Mouse (Mus musculus): ENCODE measurements around the gene AB124611. TPM values are rescaled to one million over a fixed set of nuclear protein-coding genes. Genes with fewer than 3 reads are reported as not detected.
A peak's percentile ranks its signal among the peaks of the same experiment; 100 is the strongest.
"Not testable (repeated sequence)": the region's sequence is repeated elsewhere in the genome, so short reads cannot be mapped to it uniquely, and the experiment has no call there.

Gene AB124611
- polyA plus RNA-seq, 1 experiment from 2014 or later, result 2.3 TPM

- no peaks in the 10 kb centered on the region for H3K27me3 ChIP-seq
- no peak overlapping the region for H3K27ac ChIP-seq
- no peak overlapping the region for H3K4me3 ChIP-seq
- no peak overlapping the region for H3K9ac ChIP-seq
- no peaks in the 10 kb centered on the region for H3K4me1 ChIP-seq (replicated peaks)
- no peaks in the 10 kb centered on the region for H3K9me3 ChIP-seq (replicated peaks)
- H3K36me3 ChIP-seq, result peaks cover 69% of the 10 kb centered on the region
- no peak overlapping the region for H3K4me2 ChIP-seq
- no peak for ATAC-seq (replicated peaks; ENCODE audit: insufficient number of reproducible peaks, insufficient read depth, low FRiP score, low read depth)
- 88% methylated on average over 8 of the region's 8 CpGs for WGBS
Observed at GRCm38 (mm10) chr9:21503352-21503751, 22.6 kb upstream of the AB124611 start.

DNA sequence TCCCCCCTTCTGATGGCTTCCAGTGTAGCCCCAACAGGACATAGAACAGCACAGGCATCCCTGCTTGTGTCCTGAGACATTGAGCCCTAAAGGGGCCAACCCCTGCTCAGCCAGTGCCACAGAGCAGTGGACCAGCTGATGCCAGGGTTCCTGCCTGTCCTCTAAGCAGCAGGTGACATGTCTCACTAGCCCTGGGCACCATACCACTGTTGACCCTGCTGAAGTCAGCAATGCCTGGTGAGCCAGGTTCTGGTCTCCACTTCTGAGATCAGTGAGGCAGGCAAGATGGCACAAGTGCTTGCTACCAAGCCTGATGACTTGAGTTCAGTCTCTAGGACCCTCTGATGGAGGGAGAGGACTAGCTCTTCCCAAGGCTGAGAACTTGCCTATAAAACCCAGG, 20.2 kb upstream of the AB124611 start:
- Histone ChIP-seq H3K36me3 (peaks cover 60% of the 10 kb centered on the region), H3K9me3 (replicated peaks) (no peaks in the 10 kb centered on the region)

DNA sequence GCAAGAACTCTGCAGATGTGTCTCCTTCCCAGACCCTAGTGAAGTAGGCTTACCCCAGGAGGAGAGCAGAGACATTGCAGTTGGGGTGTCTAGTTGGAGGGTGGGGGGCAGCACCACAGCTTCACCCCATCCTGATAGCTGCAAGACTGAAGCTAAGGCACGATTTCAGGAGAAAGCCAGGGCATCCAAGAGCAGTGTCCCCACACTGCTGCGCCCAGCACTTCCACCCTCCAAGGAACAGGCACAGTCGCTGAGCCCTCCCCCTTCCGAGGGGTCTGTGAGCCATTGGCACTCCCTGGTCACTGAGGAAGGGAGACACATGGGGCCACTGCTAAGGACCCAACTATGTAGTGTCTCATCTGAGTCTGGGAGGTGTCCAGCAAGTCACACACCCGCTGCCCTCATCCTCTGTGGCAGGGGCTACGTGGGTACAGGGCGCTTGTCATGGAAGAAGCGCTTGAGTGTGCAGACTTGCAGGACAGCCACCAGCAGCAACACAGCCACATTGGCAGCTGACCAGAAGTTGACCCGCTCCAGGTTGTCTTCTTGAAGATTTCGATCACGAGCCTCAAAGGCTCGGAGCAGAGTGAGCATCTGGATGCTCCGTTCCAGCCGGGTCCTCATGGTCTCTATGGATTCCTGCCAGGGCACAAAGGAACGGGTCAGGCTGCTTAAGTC, 18.1 kb upstream of the AB124611 start:
- WGBS, result 90% methylated on average over 15 of the region's 15 CpGs
- no peaks in the 10 kb centered on the region for H3K9me3 ChIP-seq (replicated peaks)
- H3K27me3 ChIP-seq, result no peaks in the 10 kb centered on the region
- no peak overlapping the region for H3K9ac ChIP-seq
- peaks cover 14% of the 10 kb centered on the region for H3K4me1 ChIP-seq (replicated peaks)
- peaks cover 53% of the 10 kb centered on the region for H3K36me3 ChIP-seq
- no peak overlapping the region for H3K4me2 ChIP-seq
- no peak overlapping the region for H3K4me3 ChIP-seq
- ATAC-seq (replicated peaks; ENCODE audit: insufficient number of reproducible peaks, insufficient read depth, low FRiP score, low read depth), result no peak
- no peak overlapping the region for H3K27ac ChIP-seq

More for the DNA sequence above, 20.2 kb upstream of the AB124611 start:
- H3K9ac ChIP-seq, result no peak overlapping the region
- no peak for ATAC-seq (replicated peaks; ENCODE audit: insufficient number of reproducible peaks, insufficient read depth, low FRiP score, low read depth)
- peaks cover 9% of the 10 kb centered on the region for H3K4me1 ChIP-seq (replicated peaks)
- H3K27me3 ChIP-seq, result no peaks in the 10 kb centered on the region
- H3K4me2 ChIP-seq, result no peak overlapping the region
- no peak overlapping the region for H3K4me3 ChIP-seq
- no peak overlapping the region for H3K27ac ChIP-seq

DNA sequence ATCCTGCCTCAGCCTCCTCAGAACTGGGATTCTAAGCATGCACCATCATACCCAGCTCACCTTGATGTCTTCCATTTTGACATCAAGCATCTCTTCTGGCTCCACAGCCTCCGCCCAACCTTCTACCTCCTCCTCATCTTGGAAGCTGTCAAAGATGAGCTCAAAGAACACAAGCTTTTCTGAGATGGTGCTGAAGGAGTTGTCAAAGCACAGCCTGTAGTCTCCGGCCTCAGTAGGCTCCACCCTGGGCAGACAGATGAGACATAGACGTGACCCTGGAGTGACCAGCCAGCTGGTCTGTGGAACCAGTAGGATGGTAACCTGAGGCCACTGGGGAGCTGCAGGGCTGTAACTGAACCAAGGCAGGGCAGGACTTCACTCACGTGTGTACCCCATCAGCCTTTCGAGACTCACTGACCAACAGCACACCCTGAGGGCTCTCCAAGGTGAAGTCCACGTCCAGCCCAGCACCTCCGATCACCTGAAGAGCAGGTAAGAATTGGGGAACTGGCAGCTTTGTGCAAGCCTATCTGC, 17.0 kb upstream of the AB124611 start:
- peak overlapping the region; percentile 84 for H3K4me3 ChIP-seq
- peaks cover 14% of the 10 kb centered on the region for H3K4me1 ChIP-seq (replicated peaks)
- WGBS, result 70% methylated on average over 7 of the region's 7 CpGs
- ATAC-seq (replicated peaks; ENCODE audit: insufficient number of reproducible peaks, insufficient read depth, low FRiP score, low read depth), result no peak
- H3K9ac ChIP-seq, result peak overlapping the region; percentile 84
- 0 out of 2 replicates have a peak overlapping the region, but pooled peaks have one; percentile 96 for H3K27ac ChIP-seq
- H3K4me2 ChIP-seq, result peak overlapping the region; percentile 71
- peaks cover 45% of the 10 kb centered on the region for H3K36me3 ChIP-seq
- no peaks in the 10 kb centered on the region for H3K9me3 ChIP-seq (replicated peaks)
- H3K27me3 ChIP-seq, result no peaks in the 10 kb centered on the region

- Histone ChIP-seq H3K9ac (peak within 1 kb of the TSS; percentile 84), H3K4me1 (replicated peaks) (peaks cover 14% of the 10 kb centered on the region), H3K27ac (peak within 1 kb of the TSS; percentile 96), H3K36me3 (peaks cover 36% of the 10 kb centered on the region), H3K9me3 (replicated peaks) (no peaks in the 10 kb centered on the region), H3K27me3 (no peaks in the 10 kb centered on the region), H3K4me3 (peak within 1 kb of the TSS; percentile 84), H3K4me2 (peak within 1 kb of the TSS; percentile 71)
- 0% methylated on average over 44 of the region's 44 CpGs for WGBS
- peak; percentile 95 for ATAC-seq (replicated peaks; ENCODE audit: insufficient number of reproducible peaks, insufficient read depth, low FRiP score, low read depth)
Observed at GRCm38 (mm10) chr9:21509772-21510688, 15.9 kb upstream of the AB124611 start, which contains the start of gene Tmed1. Tmed1 (minus strand) TSS chr9:21510252.

DNA sequence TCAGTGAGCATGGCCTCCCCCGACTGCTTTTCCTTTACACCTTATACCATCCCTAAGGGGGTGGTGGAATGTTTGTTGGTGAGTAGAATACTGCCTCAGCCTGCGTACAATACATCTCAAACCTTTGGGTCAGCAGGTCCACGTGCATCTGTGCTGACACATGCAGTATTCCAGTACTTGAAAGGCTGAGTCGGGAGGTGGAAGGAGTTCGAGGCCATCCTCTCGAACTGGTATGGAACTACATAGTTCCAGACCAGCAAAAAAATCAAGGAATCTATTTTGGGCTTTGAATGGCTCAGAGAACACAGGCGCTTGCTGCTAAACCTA, 15.3 kb upstream of the AB124611 start:
- WGBS, result 5% methylated on average over 7 of the region's 7 CpGs
- Histone ChIP-seq H3K27me3 (no peaks in the 10 kb centered on the region), H3K9ac (peak overlapping the region; percentile 23; the same call in 1 of the 2 replicates), H3K9me3 (replicated peaks) (no peaks in the 10 kb centered on the region), H3K4me2 (peak overlapping the region; percentile 71), H3K4me1 (replicated peaks) (peaks cover 14% of the 10 kb centered on the region), H3K27ac (peak overlapping the region; percentile 96), H3K4me3 (peak overlapping the region; percentile 84), H3K36me3 (peaks cover 30% of the 10 kb centered on the region)
- ATAC-seq (replicated peaks; ENCODE audit: insufficient number of reproducible peaks, insufficient read depth, low FRiP score, low read depth), result peak; percentile 9; the same call in 1 of the 2 replicates

DNA sequence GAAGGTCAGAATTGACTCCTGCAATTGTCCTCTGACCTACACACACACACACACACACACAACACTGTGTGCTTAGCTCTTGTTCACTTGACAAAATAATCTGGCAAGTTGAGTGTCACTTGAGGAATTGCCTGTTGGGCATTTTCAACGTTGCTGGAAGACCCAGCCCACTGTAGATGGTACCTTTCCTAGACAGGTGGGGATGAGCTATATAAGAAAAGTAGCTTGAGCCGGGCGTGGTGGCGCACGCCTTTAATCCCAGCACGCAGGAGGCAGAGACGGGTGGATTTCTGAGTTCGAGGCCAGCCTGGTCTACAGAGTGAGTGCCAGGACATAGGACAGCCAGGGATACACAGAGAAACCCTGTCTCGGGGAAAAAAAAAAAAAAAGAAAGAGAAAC, 14.9 kb upstream of the AB124611 start:
- H3K27ac ChIP-seq, result peak overlapping the region; percentile 96
- H3K4me2 ChIP-seq, result peak overlapping the region; percentile 71
- H3K4me1 ChIP-seq (replicated peaks), result peaks cover 14% of the 10 kb centered on the region
- peak overlapping the region; percentile 84 for H3K4me3 ChIP-seq
- no peaks in the 10 kb centered on the region for H3K9me3 ChIP-seq (replicated peaks)
- 79% methylated on average over 9 of the region's 9 CpGs for WGBS
- H3K27me3 ChIP-seq, result no peaks in the 10 kb centered on the region
- no peak overlapping the region; the same call in 1 of the 2 replicates for H3K9ac ChIP-seq
- peaks cover 26% of the 10 kb centered on the region for H3K36me3 ChIP-seq
- no peak for ATAC-seq (replicated peaks; ENCODE audit: insufficient number of reproducible peaks, insufficient read depth, low FRiP score, low read depth)

DNA sequence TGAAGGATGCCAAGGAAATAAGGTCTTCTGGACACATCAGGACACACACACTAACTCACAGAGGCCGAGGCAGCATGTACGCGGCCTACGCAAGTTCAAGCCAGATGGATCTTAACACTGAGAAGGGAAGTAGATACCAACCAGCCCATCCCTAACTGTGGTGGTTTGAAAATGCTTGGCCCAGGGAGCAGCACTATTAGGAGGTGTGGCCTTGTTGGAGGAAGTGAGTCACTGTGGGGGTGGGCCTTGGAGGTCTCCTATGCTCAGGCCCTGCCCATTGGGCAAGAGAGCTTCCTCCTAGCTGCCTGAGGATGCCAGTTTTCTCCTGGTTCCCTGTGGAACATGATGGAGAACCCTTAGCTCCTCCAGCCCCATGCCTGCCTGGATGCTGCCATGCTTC, 12.5 kb upstream of the AB124611 start:
- WGBS, result 96% methylated on average over 4 of the region's 4 CpGs
- no peaks in the 10 kb centered on the region for H3K9me3 ChIP-seq (replicated peaks)
- no peak overlapping the region for H3K4me3 ChIP-seq
- peaks cover 4% of the 10 kb centered on the region; the same call in 1 of the 2 replicates for H3K36me3 ChIP-seq
- H3K27me3 ChIP-seq, result no peaks in the 10 kb centered on the region
- H3K4me1 ChIP-seq (replicated peaks), result peaks cover 14% of the 10 kb centered on the region
- H3K9ac ChIP-seq, result no peak overlapping the region
- H3K4me2 ChIP-seq, result no peak overlapping the region
- H3K27ac ChIP-seq, result no peak overlapping the region
- ATAC-seq (replicated peaks; ENCODE audit: insufficient number of reproducible peaks, insufficient read depth, low FRiP score, low read depth), result no peak

DNA sequence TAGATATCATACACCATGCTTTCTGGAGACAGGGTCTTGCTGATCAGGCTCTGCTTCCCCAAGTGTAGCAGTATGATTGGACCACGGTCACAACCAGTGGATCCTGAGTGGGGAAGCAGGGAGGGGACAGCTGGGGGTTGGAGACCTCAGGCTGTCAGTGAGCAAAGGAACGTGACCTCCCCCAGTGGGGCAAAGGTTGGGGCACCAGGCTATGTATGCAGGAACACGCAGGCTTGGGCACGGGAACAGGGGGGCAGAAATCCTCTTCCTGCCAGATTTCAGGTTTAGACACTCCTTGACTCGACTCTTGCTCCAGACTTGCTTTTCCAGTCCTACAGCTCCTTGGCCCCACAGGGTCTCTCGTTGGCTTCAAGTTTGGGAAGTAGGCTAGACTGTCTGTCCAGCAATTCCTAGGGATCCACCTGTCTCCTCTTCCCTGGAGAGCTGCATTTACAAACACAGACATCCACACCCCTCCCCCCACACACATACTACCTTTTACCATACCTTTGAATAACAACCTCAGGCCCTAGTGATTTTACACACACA, 8.0 kb upstream of the AB124611 start:
- Histone ChIP-seq H3K27ac (no peak overlapping the region), H3K9me3 (replicated peaks) (no peaks in the 10 kb centered on the region), H3K27me3 (no peaks in the 10 kb centered on the region), H3K4me3 (no peak overlapping the region), H3K4me2 (no peak overlapping the region), H3K9ac (no peak overlapping the region), H3K4me1 (replicated peaks) (no peaks in the 10 kb centered on the region), H3K36me3 (no peaks in the 10 kb centered on the region)
- WGBS, result 72% methylated on average over 6 of the region's 6 CpGs
- ATAC-seq (replicated peaks; ENCODE audit: insufficient number of reproducible peaks, insufficient read depth, low FRiP score, low read depth), result no peak

DNA sequence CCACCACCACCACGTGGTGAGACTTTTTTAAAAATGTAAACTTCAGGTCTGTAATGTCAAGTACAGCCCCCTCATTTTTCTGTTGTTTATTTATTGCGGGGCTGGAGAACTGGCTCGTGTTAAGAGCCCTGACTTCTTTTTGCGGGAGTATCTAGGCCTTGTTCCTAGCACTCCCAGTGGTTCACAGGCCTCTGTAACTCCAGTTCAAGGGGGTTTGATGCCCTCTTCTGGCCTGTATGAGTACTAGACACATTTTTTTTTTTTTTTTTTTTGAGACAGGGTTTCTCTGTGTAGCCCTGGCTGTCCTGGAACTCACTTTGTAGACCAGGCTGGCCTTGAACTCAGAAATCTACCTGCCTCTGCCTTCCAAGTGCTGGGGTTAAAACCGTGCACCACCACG, 7.3 kb upstream of the AB124611 start:
- H3K9me3 ChIP-seq (replicated peaks); H3K4me1 ChIP-seq (replicated peaks); H3K27ac ChIP-seq; H3K4me3 ChIP-seq; H3K27me3 ChIP-seq; H3K9ac ChIP-seq; ATAC-seq (replicated peaks; ENCODE audit: insufficient number of reproducible peaks, insufficient read depth, low FRiP score, low read depth); H3K4me2 ChIP-seq; H3K36me3 ChIP-seq: not testable (repeated sequence)
- 83% methylated on average over 6 of the region's 6 CpGs for WGBS
